ENCODE assay signal across 22 mouse cellular contexts in the genomic region with DNA sequence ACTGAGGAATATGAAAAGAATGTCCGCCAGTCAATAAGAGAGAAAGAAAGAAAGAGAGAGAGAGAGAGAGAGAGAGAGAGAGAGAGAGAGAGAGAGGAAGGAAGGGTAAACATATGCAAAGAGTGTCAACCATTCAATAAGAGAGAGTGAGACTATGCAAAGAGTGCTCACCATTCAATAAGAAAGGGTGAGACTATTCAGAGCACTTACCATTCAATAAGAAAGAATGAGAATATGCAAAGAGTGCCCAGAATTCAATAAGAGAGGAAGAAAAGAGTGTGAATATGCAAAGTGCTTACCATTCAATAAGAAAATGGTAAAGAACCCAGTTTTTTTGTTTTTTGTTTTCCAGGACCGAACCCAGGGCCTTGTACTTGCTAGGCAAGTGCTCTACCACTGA. TPM values are rescaled to one million over a fixed set of nuclear protein-coding genes. Genes with fewer than 3 reads are reported as not detected.
"Had no signal": no experiment of that assay in that cellular context is flagged by ENCODE, and none has a peak within 500 bp of the region (broad histone marks: within the 10 kb centered on the region; RNA-seq: fewer than 3 reads in every experiment).

No protein-coding gene starts in this region.

- H3K27ac ChIP-seq: neural tube, embryonic 13.5 days; neural tube, embryonic 15.5 days; stomach, embryonic 15.5 days; stomach, postnatal 0 days had no signal

- H3K9ac ChIP-seq: neural tube, embryonic 13.5 days; neural tube, embryonic 15.5 days; stomach, embryonic 15.5 days had no signal

- H3K9me3 ChIP-seq: neural tube, embryonic 13.5 days; neural tube, embryonic 15.5 days; stomach, embryonic 15.5 days had no signal

- DNase-seq: retina, postnatal 1 day; right cerebral cortex, adult 18-20 months; right cerebral cortex, postnatal 14 days; right cerebral cortex, postnatal 25 days; right cerebral cortex, postnatal 4 days; spleen, adult 18-20 months; thymus, adult 18-20 months; thymus, adult 2 months; thymus, postnatal 14 days; thymus, postnatal 25 days; thymus, postnatal 36 days; thymus, postnatal 4 days had no signal

- H3K36me3 ChIP-seq: neural tube, embryonic 13.5 days; neural tube, embryonic 15.5 days; stomach, embryonic 15.5 days had no signal

- H3K4me3 ChIP-seq: neural tube, embryonic 13.5 days; neural tube, embryonic 15.5 days; stomach, embryonic 15.5 days had no signal

- H3K4me2 ChIP-seq: neural tube, embryonic 13.5 days; neural tube, embryonic 15.5 days; stomach, embryonic 15.5 days had no signal

- H3K4me1 ChIP-seq: neural tube, embryonic 13.5 days; stomach, embryonic 15.5 days had no signal

- H3K27me3 ChIP-seq: neural tube, embryonic 13.5 days; neural tube, embryonic 15.5 days; stomach, embryonic 15.5 days had no signal

RNA-seq across cellular contexts. Expression of a gene that starts 20.6 kb away (rescaled TPM):
- total RNA-seq: neutrophil, adult 5-6 weeks had no signal
- polyA plus RNA-seq: neural tube, embryonic 13.5 days; small intestine, adult 2 months; spleen, adult 2 months; stomach, embryonic 14.5 days; stomach, embryonic 15.5 days; testis, adult 2 months; thymus, postnatal 0 days had no signal

RNA-seq across cellular contexts. Expression of a gene that starts 49.6 kb away (rescaled TPM):
- total RNA-seq: neutrophil, adult 5-6 weeks had no signal
- polyA plus RNA-seq: small intestine, adult 2 months had no signal
